Mouse (Mus musculus): ENCODE results near the gene Tanc1.

Gene Tanc1

GRCm38 (mm10) chr2:59717746-59718294 lies 106.0 kb downstream of the Tanc1 start:
- peak; percentile 45 for DNase-seq (ENCODE audit: low spot score)

GRCm38 (mm10) chr2:59718601-59719416 lies 107.0 kb downstream of the Tanc1 start:
- DNase-seq (ENCODE audit: low spot score): no peak

- no peak for DNase-seq (ENCODE audit: low spot score)
Observed at GRCm38 (mm10) chr2:59719831-59720230, 108.0 kb downstream of the Tanc1 start.

GRCm38 (mm10) chr2:59721119-59721518 lies 109.3 kb downstream of the Tanc1 start:
- no peak for DNase-seq (ENCODE audit: low spot score)

GRCm38 (mm10) chr2:59721758-59722157 lies 109.9 kb downstream of the Tanc1 start:
- no peak for DNase-seq (ENCODE audit: low spot score)

- no peak for DNase-seq (ENCODE audit: low spot score)
Observed at GRCm38 (mm10) chr2:59723311-59723710, 111.5 kb downstream of the Tanc1 start.

- no peak for DNase-seq (ENCODE audit: low spot score)
Observed at GRCm38 (mm10) chr2:59725518-59726185, 113.8 kb downstream of the Tanc1 start.

- no peak for DNase-seq (ENCODE audit: low spot score)
Observed at GRCm38 (mm10) chr2:59731831-59732230, 120.0 kb downstream of the Tanc1 start.

- no peak for DNase-seq (ENCODE audit: low spot score)
Observed at GRCm38 (mm10) chr2:59733410-59733809, 121.6 kb downstream of the Tanc1 start.

- DNase-seq (ENCODE audit: low spot score): no peak
Observed at GRCm38 (mm10) chr2:59736401-59736898, 124.6 kb downstream of the Tanc1 start.

GRCm38 (mm10) chr2:59737368-59737767 lies 125.5 kb downstream of the Tanc1 start:
- DNase-seq (ENCODE audit: low spot score): no peak

GRCm38 (mm10) chr2:59738356-59738755 lies 126.5 kb downstream of the Tanc1 start:
- DNase-seq (ENCODE audit: low spot score): no peak

GRCm38 (mm10) chr2:59739036-59739435 lies 127.2 kb downstream of the Tanc1 start:
- no peak for DNase-seq (ENCODE audit: low spot score)

- DNase-seq (ENCODE audit: low spot score): no peak
Observed at GRCm38 (mm10) chr2:59742500-59743116, 130.8 kb downstream of the Tanc1 start.

- no peak for DNase-seq (ENCODE audit: low spot score)
Observed at GRCm38 (mm10) chr2:59745428-59745827, 133.6 kb downstream of the Tanc1 start.

- no peak for DNase-seq (ENCODE audit: low spot score)
Observed at GRCm38 (mm10) chr2:59746070-59746469, 134.2 kb downstream of the Tanc1 start.

GRCm38 (mm10) chr2:59747757-59748156 lies 135.9 kb downstream of the Tanc1 start:
- no peak for DNase-seq (ENCODE audit: low spot score)

- no peak for DNase-seq (ENCODE audit: low spot score)
Observed at GRCm38 (mm10) chr2:59749371-59749770, 137.5 kb downstream of the Tanc1 start.

GRCm38 (mm10) chr2:59751172-59751571 lies 139.3 kb downstream of the Tanc1 start:
- DNase-seq (ENCODE audit: low spot score): no peak

GRCm38 (mm10) chr2:59752148-59752547 lies 140.3 kb downstream of the Tanc1 start:
- no peak for DNase-seq (ENCODE audit: low spot score)

- no peak for DNase-seq (ENCODE audit: low spot score)
Observed at GRCm38 (mm10) chr2:59752766-59753165, 140.9 kb downstream of the Tanc1 start.

- peak; percentile 43 for DNase-seq (ENCODE audit: low spot score)
Observed at GRCm38 (mm10) chr2:59756137-59756753, 144.4 kb downstream of the Tanc1 start.
